Mouse (Mus musculus) heart, postnatal 0 days (tissue): ENCODE measurements around the gene Il33. TPM values are rescaled to one million over a fixed set of nuclear protein-coding genes. Genes with fewer than 3 reads are reported as not detected.

Experiments used
- ATAC-seq: fragments of 200-750 bp; cut with Nextera tagmentation; 2 replicates; pipeline ENCODE4 v1.8.0; 2017; ENCODE audit warnings: low read depth, moderate number of reproducible peaks, moderate library complexity; ENCODE audit not compliant: insufficient read depth
- DNase-seq: peaks from one replicate; pipeline ENCODE4 v3.0.0-alpha.2; 2016; ENCODE audit warnings: low spot score
- H3K27ac ChIP-seq: fragments of 300-500 bp; sonication (generic); 2 replicates; pipeline ENCODE4 v1.5.1; 2014; ENCODE audit warnings: low read depth, mild to moderate bottlenecking
- H3K27me3 ChIP-seq: fragments of 300-500 bp; sonication (generic); 2 replicates; pipeline ENCODE4 v1.6.1; 2014; ENCODE audit warnings: low read length, mixed read lengths; ENCODE audit not compliant: control insufficient read depth, insufficient read depth
- H3K36me3 ChIP-seq: fragments of 300-500 bp; sonication (generic); replicated peaks from 2 replicates; pipeline ENCODE4 v1.6.1; 2014; ENCODE audit warnings: low read length, mixed read lengths; ENCODE audit not compliant: control insufficient read depth, insufficient read depth
- H3K4me1 ChIP-seq: fragments of 300-500 bp; sonication (generic); 2 replicates; pipeline ENCODE4 v1.6.1; 2014; ENCODE audit warnings: antibody characterized with exemption; ENCODE audit not compliant: control insufficient read depth, insufficient read depth
- H3K4me2 ChIP-seq: fragments of 300-500 bp; sonication (generic); 2 replicates; pipeline ENCODE4 v1.6.1; 2014; ENCODE audit warnings: low read depth, mild to moderate bottlenecking, low read length, moderate library complexity
- H3K4me3 ChIP-seq: fragments of 300-500 bp; sonication (generic); 2 replicates; pipeline ENCODE4 v1.5.1; 2014; ENCODE audit warnings: low read depth, low read length
- H3K9ac ChIP-seq: fragments of 300-500 bp; sonication (generic); replicated peaks from 2 replicates; pipeline ENCODE4 v1.6.1; 2014; ENCODE audit warnings: low read depth, low read length, mixed read lengths
- H3K9me3 ChIP-seq: fragments of 300-500 bp; sonication (generic); replicated peaks from 2 replicates; pipeline ENCODE4 v1.6.1; 2016; ENCODE audit warnings: low read length; ENCODE audit not compliant: control insufficient read depth
- CTCF ChIP-seq: IDR thresholded peaks from 2 replicates; pipeline ENCODE4 v1.5.1; 2016; ENCODE audit warnings: antibody characterized with exemption, control low read depth, low read depth
- EP300 ChIP-seq: IDR thresholded peaks from 2 replicates; pipeline ENCODE4 v1.6.1; 2016; ENCODE audit warnings: antibody characterized with exemption, low read depth
- WGBS: fragments of 180-500 bp; shearing (Covaris S2); extraction: QIAGEN DNeasy Blood & Tissue Kit; methylation state at CpG from one replicate; pipeline ENCODE4 v1.1.7; 2014; 5-methylcytosine and 5-hydroxymethylcytosine counted together
- polyA plus RNA-seq: library from polyadenylated mRNA; unstranded; fragments of >200 nt; fragmentation: Nextera tagmentation; extraction: Ambion mirVana; gene quantifications from 2 replicates; pipeline ENCODE4 v1.2.1, GENCODE M21; 2015
- total RNA-seq: library from RNA; depleted of rRNA; stranded (reverse); fragments of >200 nt; gene quantifications from 2 replicates; pipeline ENCODE4 v1.2.3, GENCODE M21; 2014; ENCODE audit warnings: low replicate concordance

Gene Il33
- total and polyA plus RNA-seq, 2 experiments from 2014 or later = 1.4 to 4.2 TPM

- Histone ChIP-seq H3K4me3 (no peak overlapping the region), H3K36me3 (no peaks in the 10 kb centered on the region), H3K9me3 (no peaks in the 10 kb centered on the region), H3K4me2 (no peak overlapping the region), H3K27ac (no peak overlapping the region), H3K27me3 (no peaks in the 10 kb centered on the region), H3K4me1 (no peaks in the 10 kb centered on the region), H3K9ac (no peak overlapping the region)
- no peak for ATAC-seq
- TF ChIP-seq CTCF (no peak), EP300 (no peak)
- 66% methylated on average over 6 of the region's 6 CpGs for WGBS
- DNase-seq = no peak
Observed at GRCm38 (mm10) chr19:29911919-29912318, 13.0 kb upstream of the Il33 start.

- H3K9me3 ChIP-seq = no peaks in the 10 kb centered on the region
- no peaks in the 10 kb centered on the region for H3K27me3 ChIP-seq
- H3K4me2 ChIP-seq = no peak overlapping the region
- no peak for ATAC-seq
- no peaks in the 10 kb centered on the region for H3K36me3 ChIP-seq
- H3K4me3 ChIP-seq = no peak overlapping the region
- no peak overlapping the region for H3K27ac ChIP-seq
- TF ChIP-seq CTCF = no peak
- TF ChIP-seq EP300 = no peak
- WGBS = 67% methylated on average over 5 of the region's 5 CpGs
- no peaks in the 10 kb centered on the region for H3K4me1 ChIP-seq
- no peak for DNase-seq
- no peak overlapping the region for H3K9ac ChIP-seq
Observed at GRCm38 (mm10) chr19:29917421-29917820, 7.5 kb upstream of the Il33 start.

- no peak overlapping the region for H3K9ac ChIP-seq
- TF ChIP-seq EP300 = no peak
- TF ChIP-seq CTCF = no peak
- H3K27me3 ChIP-seq = peaks cover 9% of the 10 kb centered on the region; the same call in 1 of the 2 replicates
- peaks cover 18% of the 10 kb centered on the region; the same call in 1 of the 2 replicates for H3K4me1 ChIP-seq
- peak overlapping the region; percentile 24 for H3K4me2 ChIP-seq
- no peak for ATAC-seq
- H3K4me3 ChIP-seq = no peak overlapping the region
- H3K36me3 ChIP-seq = no peaks in the 10 kb centered on the region
- no peaks in the 10 kb centered on the region for H3K9me3 ChIP-seq
- DNase-seq = no peak
- 0 out of 2 replicates have a peak overlapping the region, but pooled peaks have one; percentile 6 for H3K27ac ChIP-seq
- 25% methylated on average over 12 of the region's 12 CpGs for WGBS
Observed at GRCm38 (mm10) chr19:29926101-29926755, 1.3 kb downstream of the Il33 start.

- H3K9me3 ChIP-seq = no peaks in the 10 kb centered on the region
- H3K9ac ChIP-seq = no peak overlapping the region
- H3K4me3 ChIP-seq = no peak overlapping the region
- peak; percentile 38 for DNase-seq
- no peak overlapping the region for H3K27ac ChIP-seq
- H3K4me1 ChIP-seq = peaks cover 7% of the 10 kb centered on the region; the same call in 1 of the 2 replicates
- ATAC-seq = peak; percentile 30; the same call in 1 of the 2 replicates
- 47% methylated on average over 5 of the region's 5 CpGs for WGBS
- no peaks in the 10 kb centered on the region for H3K36me3 ChIP-seq
- H3K27me3 ChIP-seq = peaks cover 9% of the 10 kb centered on the region; the same call in 1 of the 2 replicates
- no peak for TF ChIP-seq CTCF
- no peak for TF ChIP-seq EP300
- H3K4me2 ChIP-seq = no peak overlapping the region
Observed at GRCm38 (mm10) chr19:29930296-29930695, 5.4 kb downstream of the Il33 start.

GRCm38 (mm10) chr19:29937445-29937844 is 12.5 kb downstream of the Il33 start:
- no peaks in the 10 kb centered on the region for H3K27me3 ChIP-seq
- H3K9me3 ChIP-seq = no peaks in the 10 kb centered on the region
- H3K36me3 ChIP-seq = no peaks in the 10 kb centered on the region
- no peak for ATAC-seq
- peak overlapping the region; percentile 44 for H3K4me2 ChIP-seq
- no peak for DNase-seq
- WGBS = 24% methylated on average over 8 of the region's 8 CpGs
- TF ChIP-seq EP300 = no peak
- no peak overlapping the region for H3K27ac ChIP-seq
- H3K4me1 ChIP-seq = peaks cover 12% of the 10 kb centered on the region
- peak overlapping the region; percentile 3; the same call in 1 of the 2 replicates for H3K4me3 ChIP-seq
- H3K9ac ChIP-seq = no peak overlapping the region

- no peaks in the 10 kb centered on the region for H3K9me3 ChIP-seq
- peak overlapping the region; percentile 40 for H3K27ac ChIP-seq
- 22% methylated on average over 6 of the region's 6 CpGs for WGBS
- DNase-seq = peak; percentile 45
- peak; percentile 68 for ATAC-seq
- no peaks in the 10 kb centered on the region for H3K27me3 ChIP-seq
- H3K4me2 ChIP-seq = peak overlapping the region; percentile 35
- no peaks in the 10 kb centered on the region for H3K36me3 ChIP-seq
- H3K9ac ChIP-seq = no peak overlapping the region
- TF ChIP-seq CTCF = no peak
- TF ChIP-seq EP300 = no peak
- peak overlapping the region; percentile 17; the same call in 1 of the 2 replicates for H3K4me3 ChIP-seq
- peaks cover 12% of the 10 kb centered on the region for H3K4me1 ChIP-seq
Observed at GRCm38 (mm10) chr19:29940239-29940638, 15.3 kb downstream of the Il33 start.
